ENCODE assay signal across 23 mouse cellular contexts in genomic region chr4:116849901-116850300, GRCm38 (mm10). TPM values are rescaled to one million over a fixed set of nuclear protein-coding genes. Genes with fewer than 3 reads are reported as not detected.
DNase-seq lines count a peak whose midpoint lies in the region; ATAC-seq lines count a peak whose summit lies in the region.
"Had no signal": no experiment of that assay in that cellular context is flagged by ENCODE, and none has a peak within 500 bp of the region (broad histone marks: within the 10 kb centered on the region; RNA-seq: fewer than 3 reads in every experiment).

No protein-coding gene starts in this region.

- no peak overlapping the region for H3K9ac ChIP-seq in embryonic facial prominence, embryonic 14.5 days (ENCODE audit: low read depth, low read length)
- no peak overlapping the region for H3K9ac ChIP-seq in midbrain, embryonic 14.5 days (replicated peaks; ENCODE audit: low read length)
- H3K9ac ChIP-seq in midbrain, embryonic 16.5 days (ENCODE audit: low read depth, low read length), result no peak overlapping the region
- H3K9ac ChIP-seq: embryonic facial prominence, embryonic 13.5 days; forebrain, embryonic 13.5 days; forebrain, embryonic 15.5 days; forebrain, postnatal 0 days had no signal

- ATAC-seq in embryonic facial prominence, embryonic 14.5 days (ENCODE audit: low read depth), result no peak
- ATAC-seq in midbrain, embryonic 14.5 days (ENCODE audit: low FRiP score, low TSS enrichment), result no peak
- ATAC-seq in midbrain, embryonic 16.5 days, result no peak
- ATAC-seq in megakaryocyte progenitor cell, adult 5-6 weeks (replicated peaks; ENCODE audit: poor library complexity), result no peak
- ATAC-seq: activated CD4-positive, CD25-positive, alpha-beta regulatory T cell, adult 4 months; CD4-positive, CD25-positive, alpha-beta regulatory T cell, adult 4 months; forebrain, embryonic 13.5 days; forebrain, embryonic 15.5 days; forebrain, postnatal 0 days; Patski had no signal

- no peaks in the 10 kb centered on the region for H3K9me3 ChIP-seq in embryonic facial prominence, embryonic 14.5 days (ENCODE audit: control insufficient read depth, low read length)
- no peaks in the 10 kb centered on the region for H3K9me3 ChIP-seq in embryonic facial prominence, embryonic 10.5 days
- no peaks in the 10 kb centered on the region for H3K9me3 ChIP-seq in midbrain, embryonic 14.5 days (ENCODE audit: control insufficient read depth, low read length)
- H3K9me3 ChIP-seq in midbrain, embryonic 16.5 days (replicated peaks; ENCODE audit: control insufficient read depth, low read length, poor library complexity, severe bottlenecking), result no peaks in the 10 kb centered on the region
- H3K9me3 ChIP-seq: embryonic facial prominence, embryonic 13.5 days; forebrain, embryonic 13.5 days; forebrain, embryonic 15.5 days had no signal

- no peak overlapping the region for H3K27ac ChIP-seq in embryonic facial prominence, embryonic 14.5 days (replicated peaks; ENCODE audit: low read depth, low read length)
- H3K27ac ChIP-seq in embryonic facial prominence, embryonic 10.5 days (replicated peaks), result no peak overlapping the region
- H3K27ac ChIP-seq in midbrain, embryonic 14.5 days (replicated peaks; ENCODE audit: low read depth, low read length), result no peak overlapping the region
- no peak overlapping the region for H3K27ac ChIP-seq in midbrain, embryonic 16.5 days (ENCODE audit: low read length)
- H3K27ac ChIP-seq: embryonic facial prominence, embryonic 13.5 days; forebrain, embryonic 13.5 days; forebrain, embryonic 15.5 days had no signal

- DNase-seq in embryonic facial prominence, embryonic 14.5 days (ENCODE audit: low spot score), result peak; percentile 6
- DNase-seq in embryonic facial prominence, embryonic 10.5 days (ENCODE audit: low spot score), result no peak
- peak; percentile 13 for DNase-seq in midbrain, embryonic 14.5 days
- DNase-seq in retina, postnatal 1 day, result peak; percentile 57
- DNase-seq in retina, embryonic 14.5 days (ENCODE audit: low spot score), result no peak
- DNase-seq: adrenal gland, adult 8-10 months; adrenal gland, postnatal 14 days; adrenal gland, postnatal 36 days; B cell, adult 2 months; cerebellum, adult 11-12 months; cerebellum, adult 2 months; cerebellum, adult 9-10 months; cerebellum, postnatal 25 days; forebrain, postnatal 0 days had no signal

- no peaks in the 10 kb centered on the region for H3K4me1 ChIP-seq in embryonic facial prominence, embryonic 14.5 days (ENCODE audit: control insufficient read depth, insufficient read depth, low read length)
- peaks cover 13% of the 10 kb centered on the region for H3K4me1 ChIP-seq in embryonic facial prominence, embryonic 10.5 days
- peaks cover 6% of the 10 kb centered on the region; the same call in 1 of the 2 replicates for H3K4me1 ChIP-seq in midbrain, embryonic 14.5 days (ENCODE audit: control insufficient read depth, insufficient read depth, low read length)
- H3K4me1 ChIP-seq in midbrain, embryonic 16.5 days (ENCODE audit: control insufficient read depth, insufficient read depth, low read length), result no peaks in the 10 kb centered on the region
- H3K4me1 ChIP-seq: embryonic facial prominence, embryonic 13.5 days had no signal

- H3K27me3 ChIP-seq in embryonic facial prominence, embryonic 14.5 days (replicated peaks; ENCODE audit: control insufficient read depth, insufficient read depth, low read length), result no peaks in the 10 kb centered on the region
- no peaks in the 10 kb centered on the region for H3K27me3 ChIP-seq in embryonic facial prominence, embryonic 10.5 days (replicated peaks; ENCODE audit: low read depth, poor library complexity, severe bottlenecking)
- no peaks in the 10 kb centered on the region for H3K27me3 ChIP-seq in midbrain, embryonic 14.5 days (ENCODE audit: control insufficient read depth, insufficient read depth, low read length)
- no peaks in the 10 kb centered on the region for H3K27me3 ChIP-seq in midbrain, embryonic 16.5 days (ENCODE audit: control insufficient read depth, insufficient read depth, low read depth, low read length)
- H3K27me3 ChIP-seq: embryonic facial prominence, embryonic 13.5 days; forebrain, embryonic 13.5 days; forebrain, embryonic 15.5 days had no signal

- no peak overlapping the region for H3K4me3 ChIP-seq in embryonic facial prominence, embryonic 14.5 days (ENCODE audit: low read depth, low read length)
- H3K4me3 ChIP-seq in embryonic facial prominence, embryonic 10.5 days, result no peak overlapping the region
- H3K4me3 ChIP-seq in midbrain, embryonic 14.5 days (replicated peaks; ENCODE audit: low read depth, low read length), result no peak overlapping the region
- no peak overlapping the region for H3K4me3 ChIP-seq in midbrain, embryonic 16.5 days (ENCODE audit: low read depth, low read length)
- H3K4me3 ChIP-seq: embryonic facial prominence, embryonic 13.5 days; forebrain, embryonic 13.5 days; forebrain, embryonic 15.5 days had no signal

- H3K36me3 ChIP-seq in embryonic facial prominence, embryonic 14.5 days (ENCODE audit: control insufficient read depth, insufficient read depth, low read length), result no peaks in the 10 kb centered on the region
- no peaks in the 10 kb centered on the region for H3K36me3 ChIP-seq in embryonic facial prominence, embryonic 10.5 days (replicated peaks)
- H3K36me3 ChIP-seq in midbrain, embryonic 14.5 days (ENCODE audit: control insufficient read depth, insufficient read depth, low read length), result no peaks in the 10 kb centered on the region
- no peaks in the 10 kb centered on the region for H3K36me3 ChIP-seq in midbrain, embryonic 16.5 days (ENCODE audit: control insufficient read depth, insufficient read depth, low read length)
- H3K36me3 ChIP-seq: embryonic facial prominence, embryonic 13.5 days; forebrain, embryonic 15.5 days had no signal

- 68% methylated on average over 3 of the region's 3 CpGs for WGBS in embryonic facial prominence, embryonic 14.5 days
- WGBS in embryonic facial prominence, embryonic 10.5 days, result 78% methylated on average over 3 of the region's 3 CpGs
- WGBS in midbrain, embryonic 14.5 days, result 74% methylated on average over 3 of the region's 3 CpGs
- 64% methylated on average over 3 of the region's 3 CpGs for WGBS in midbrain, embryonic 16.5 days

- H3K4me2 ChIP-seq in embryonic facial prominence, embryonic 14.5 days (ENCODE audit: low read depth, low read length), result no peak overlapping the region
- no peak overlapping the region for H3K4me2 ChIP-seq in midbrain, embryonic 14.5 days (ENCODE audit: low read length)
- H3K4me2 ChIP-seq in midbrain, embryonic 16.5 days (ENCODE audit: low read length), result no peak overlapping the region
- H3K4me2 ChIP-seq: embryonic facial prominence, embryonic 13.5 days; forebrain, embryonic 13.5 days; forebrain, embryonic 15.5 days had no signal

RNA-seq across cellular contexts. Expression of gene Zswim5, which starts 27.3 kb away (rescaled TPM):
- polyA plus RNA-seq in embryonic facial prominence, embryonic 14.5 days (2014; fragmentation: Nextera tagmentation; extraction: Ambion mirVana), result 0.51 and 0.54 TPM in 2 replicates
- polyA plus RNA-seq in embryonic facial prominence, embryonic 10.5 days (2016; fragmentation: Nextera tagmentation; extraction: Ambion mirVana), result 2.7 and 3.0 TPM in 2 replicates
- 7.7 and 9.2 TPM in 2 replicates for polyA plus RNA-seq in midbrain, embryonic 14.5 days (2014; fragmentation: Nextera tagmentation; extraction: Ambion mirVana)
- 4.2 and 5.1 TPM in 2 replicates for polyA plus RNA-seq in midbrain, embryonic 16.5 days (2015; fragmentation: Nextera tagmentation; extraction: Ambion mirVana)
- 0.10 and 0.15 TPM in 2 replicates for total RNA-seq in megakaryocyte progenitor cell, adult 5-6 weeks (2015)
- total RNA-seq in megakaryocyte progenitor cell, adult 5-6 weeks (2017), result 0.03 and 0.12 TPM in 2 replicates
- total RNA-seq: MEL had no signal
- polyA plus RNA-seq: activated CD4-positive, CD25-positive, alpha-beta regulatory T cell, adult 4 months; CD4-positive, CD25-positive, alpha-beta regulatory T cell, adult 4 months had no signal

RNA-seq across cellular contexts. Expression of gene Hpdl, which starts 28.4 kb away (rescaled TPM):
- 1.1 and 1.2 TPM in 2 replicates for polyA plus RNA-seq in embryonic facial prominence, embryonic 14.5 days (2014; fragmentation: Nextera tagmentation; extraction: Ambion mirVana)
- polyA plus RNA-seq in embryonic facial prominence, embryonic 10.5 days (2016; fragmentation: Nextera tagmentation; extraction: Ambion mirVana), result 2.3 TPM in 2 replicates
- polyA plus RNA-seq in midbrain, embryonic 14.5 days (2014; fragmentation: Nextera tagmentation; extraction: Ambion mirVana), result 1.1 and 1.2 TPM in 2 replicates
- 0.59 and 0.82 TPM in 2 replicates for polyA plus RNA-seq in midbrain, embryonic 16.5 days (2015; fragmentation: Nextera tagmentation; extraction: Ambion mirVana)
- 0.10 TPM in 1 of 2 replicates, not detected in the other for total RNA-seq in megakaryocyte progenitor cell, adult 5-6 weeks (2015)
- total RNA-seq in megakaryocyte progenitor cell, adult 5-6 weeks (2017), result 0.27 TPM in 1 of 2 replicates, not detected in the other
- total RNA-seq: MEL had no signal

RNA-seq across cellular contexts. Expression of gene Mutyh, which starts 42.4 kb away (rescaled TPM):
- polyA plus RNA-seq in embryonic facial prominence, embryonic 14.5 days (2014; fragmentation: Nextera tagmentation; extraction: Ambion mirVana), result 8.2 and 10.2 TPM in 2 replicates
- polyA plus RNA-seq in embryonic facial prominence, embryonic 10.5 days (2016; fragmentation: Nextera tagmentation; extraction: Ambion mirVana), result 27.4 and 32.6 TPM in 2 replicates
- polyA plus RNA-seq in midbrain, embryonic 14.5 days (2014; fragmentation: Nextera tagmentation; extraction: Ambion mirVana), result 3.8 and 5.9 TPM in 2 replicates
- polyA plus RNA-seq in midbrain, embryonic 16.5 days (2015; fragmentation: Nextera tagmentation; extraction: Ambion mirVana), result 7.2 and 7.6 TPM in 2 replicates
- 10.7 and 13.3 TPM in 2 replicates for total RNA-seq in megakaryocyte progenitor cell, adult 5-6 weeks (2015)
- 5.2 and 8.4 TPM in 2 replicates for total RNA-seq in megakaryocyte progenitor cell, adult 5-6 weeks (2017)

RNA-seq across cellular contexts. Expression of gene Toe1, which starts 42.5 kb away (rescaled TPM):
- 29.8 and 32.2 TPM in 2 replicates for polyA plus RNA-seq in embryonic facial prominence, embryonic 14.5 days (2014; fragmentation: Nextera tagmentation; extraction: Ambion mirVana)
- 39.7 and 41.7 TPM in 2 replicates for polyA plus RNA-seq in embryonic facial prominence, embryonic 10.5 days (2016; fragmentation: Nextera tagmentation; extraction: Ambion mirVana)
- 22.6 and 30.4 TPM in 2 replicates for polyA plus RNA-seq in midbrain, embryonic 14.5 days (2014; fragmentation: Nextera tagmentation; extraction: Ambion mirVana)
- polyA plus RNA-seq in midbrain, embryonic 16.5 days (2015; fragmentation: Nextera tagmentation; extraction: Ambion mirVana), result 32.5 and 34.5 TPM in 2 replicates
- total RNA-seq in megakaryocyte progenitor cell, adult 5-6 weeks (2015), result 17.4 and 18.2 TPM in 2 replicates
- total RNA-seq in megakaryocyte progenitor cell, adult 5-6 weeks (2017), result 33.9 and 42.0 TPM in 2 replicates

Comparison
In these comparisons a context has a peak if more than half of its experiments do, and no peak if none do; other contexts are left out.
1. DNase-seq: peak in embryonic facial prominence, embryonic 14.5 days (single experiment), midbrain, embryonic 14.5 days (single experiment) and retina, postnatal 1 day (single experiment); none in embryonic facial prominence, embryonic 10.5 days (single experiment) and retina, embryonic 14.5 days (single experiment).